In genomic region chr8:120290614-120291013, GRCm38 (mm10) we compare ENCODE assay signal across 14 mouse cellular contexts.
DNase-seq lines count a peak whose midpoint lies in the region; ATAC-seq and TF ChIP-seq lines count a peak whose summit lies in the region.
"Had no signal": no experiment of that assay in that cellular context is flagged by ENCODE, and none has a peak within 500 bp of the region (broad histone marks: within the 10 kb centered on the region; RNA-seq: fewer than 3 reads in every experiment).

No protein-coding gene starts in this region.

- H3K27me3 ChIP-seq in forebrain, postnatal 0 days (ENCODE audit: insufficient read depth, low read length) = no peaks in the 10 kb centered on the region
- H3K27me3 ChIP-seq in forebrain, embryonic 11.5 days (ENCODE audit: control insufficient read depth, insufficient read depth, low read length) = no peaks in the 10 kb centered on the region
- H3K27me3 ChIP-seq in embryonic facial prominence, embryonic 10.5 days (replicated peaks; ENCODE audit: low read depth, poor library complexity, severe bottlenecking) = peaks cover 39% of the 10 kb centered on the region; the same call in 1 of the 2 replicates
- H3K27me3 ChIP-seq in liver, embryonic 15.5 days = no peaks in the 10 kb centered on the region
- H3K27me3 ChIP-seq: embryonic facial prominence, embryonic 15.5 days had no signal

- H3K9me3 ChIP-seq in forebrain, postnatal 0 days (ENCODE audit: low read length) = no peaks in the 10 kb centered on the region
- H3K9me3 ChIP-seq in forebrain, embryonic 11.5 days (ENCODE audit: control insufficient read depth, low read length) = no peaks in the 10 kb centered on the region
- no peaks in the 10 kb centered on the region for H3K9me3 ChIP-seq in embryonic facial prominence, embryonic 10.5 days
- no peaks in the 10 kb centered on the region for H3K9me3 ChIP-seq in liver, embryonic 15.5 days (replicated peaks)
- H3K9me3 ChIP-seq: embryonic facial prominence, embryonic 15.5 days had no signal

- H3K9ac ChIP-seq in forebrain, postnatal 0 days = no peak overlapping the region
- no peak overlapping the region for H3K9ac ChIP-seq in forebrain, embryonic 11.5 days (ENCODE audit: low read length)
- peak overlapping the region; percentile 12; the same call in 1 of the 2 replicates for H3K9ac ChIP-seq in liver, embryonic 15.5 days
- H3K9ac ChIP-seq: embryonic facial prominence, embryonic 15.5 days had no signal

- no peak for ATAC-seq in forebrain, postnatal 0 days
- ATAC-seq in forebrain, embryonic 11.5 days (replicated peaks; ENCODE audit: low FRiP score) = no peak
- ATAC-seq in liver, embryonic 15.5 days (ENCODE audit: insufficient read depth) = no peak
- ATAC-seq: CD4-positive, CD25-positive, alpha-beta regulatory T cell, adult 4 months had no signal

- TF ChIP-seq CTCF in forebrain, postnatal 0 days (IDR thresholded peaks at IDR 0.05; ENCODE audit: low read depth) = no peak
- TF ChIP-seq CTCF in layer of hippocampus, adult 2 months (conservative IDR thresholded peaks at IDR 0.05) = no peak

- peaks cover 39% of the 10 kb centered on the region for H3K4me1 ChIP-seq in forebrain, postnatal 0 days (ENCODE audit: insufficient read depth)
- peaks cover 47% of the 10 kb centered on the region for H3K4me1 ChIP-seq in forebrain, embryonic 11.5 days (replicated peaks; ENCODE audit: control insufficient read depth, insufficient read depth, low read length)
- H3K4me1 ChIP-seq in embryonic facial prominence, embryonic 10.5 days = peaks cover 89% of the 10 kb centered on the region
- H3K4me1 ChIP-seq in liver, embryonic 15.5 days (replicated peaks) = peaks cover 87% of the 10 kb centered on the region

- H3K4me3 ChIP-seq in forebrain, postnatal 0 days (ENCODE audit: low read depth, low read length) = no peak overlapping the region
- H3K4me3 ChIP-seq in forebrain, embryonic 11.5 days (ENCODE audit: low read depth, low read length) = no peak overlapping the region
- no peak overlapping the region for H3K4me3 ChIP-seq in layer of hippocampus, adult 2 months
- H3K4me3 ChIP-seq in embryonic facial prominence, embryonic 10.5 days = no peak overlapping the region
- H3K4me3 ChIP-seq in liver, embryonic 15.5 days (replicated peaks) = no peak overlapping the region
- H3K4me3 ChIP-seq: embryonic facial prominence, embryonic 15.5 days had no signal

- H3K27ac ChIP-seq in forebrain, postnatal 0 days (ENCODE audit: low read depth, low read length) = peak overlapping the region; percentile 57
- H3K27ac ChIP-seq in forebrain, embryonic 11.5 days (ENCODE audit: low read depth, low read length) = no peak overlapping the region
- H3K27ac ChIP-seq in layer of hippocampus, adult 2 months = peak overlapping the region; percentile 91
- peak overlapping the region; percentile 73 for H3K27ac ChIP-seq in embryonic facial prominence, embryonic 10.5 days (replicated peaks)
- H3K27ac ChIP-seq in liver, embryonic 15.5 days (replicated peaks) = peak overlapping the region; percentile 97
- H3K27ac ChIP-seq: embryonic facial prominence, embryonic 15.5 days had no signal

- no peak overlapping the region for H3K4me2 ChIP-seq in forebrain, postnatal 0 days (ENCODE audit: low read depth)
- no peak overlapping the region for H3K4me2 ChIP-seq in forebrain, embryonic 11.5 days (ENCODE audit: low read depth, low read length, severe bottlenecking)
- peak overlapping the region; percentile 86 for H3K4me2 ChIP-seq in liver, embryonic 15.5 days
- H3K4me2 ChIP-seq: embryonic facial prominence, embryonic 15.5 days had no signal

- 51% methylated on average over 15 of the region's 15 CpGs for WGBS in forebrain, postnatal 0 days
- WGBS in forebrain, embryonic 11.5 days = 68% methylated on average over 15 of the region's 15 CpGs
- 68% methylated on average over 15 of the region's 15 CpGs for WGBS in embryonic facial prominence, embryonic 10.5 days
- 72% methylated on average over 15 of the region's 15 CpGs for WGBS in liver, embryonic 15.5 days (ENCODE audit: insufficient replicate concordance)

- no peak for DNase-seq in forebrain, postnatal 0 days
- DNase-seq in forebrain, embryonic 11.5 days (ENCODE audit: low spot score) = no peak
- DNase-seq in layer of hippocampus, adult 2 months (ENCODE audit: low spot score in 2 of 2) = no peak
- no peak for DNase-seq in layer of hippocampus, adult 18-20 months (ENCODE audit: low spot score in 2 of 2)
- no peak for DNase-seq in embryonic facial prominence, embryonic 10.5 days (ENCODE audit: low spot score)
- DNase-seq in spleen, postnatal 4 days (ENCODE audit: low spot score in 2 of 2) = no peak
- DNase-seq in ovary, postnatal 10 days (ENCODE audit: low spot score) = no peak
- DNase-seq: cerebellum, adult 18-20 months; kidney, postnatal 10 days; layer of hippocampus, postnatal 36 days; thymus, adult 2 months had no signal

- no peaks in the 10 kb centered on the region for H3K36me3 ChIP-seq in forebrain, postnatal 0 days (ENCODE audit: insufficient read depth)
- no peaks in the 10 kb centered on the region for H3K36me3 ChIP-seq in forebrain, embryonic 11.5 days (ENCODE audit: control insufficient read depth, insufficient read depth, low read length)
- H3K36me3 ChIP-seq in embryonic facial prominence, embryonic 10.5 days (replicated peaks) = no peaks in the 10 kb centered on the region
- no peaks in the 10 kb centered on the region for H3K36me3 ChIP-seq in liver, embryonic 15.5 days (replicated peaks)
- H3K36me3 ChIP-seq: embryonic facial prominence, embryonic 15.5 days had no signal
